Mouse (Mus musculus) stomach, postnatal 0 days (tissue): ENCODE measurements around the gene Nck1. TPM values are rescaled to one million over a fixed set of nuclear protein-coding genes. Genes with fewer than 3 reads are reported as not detected.

Source experiments
- ATAC-seq: fragments of 200-750 bp; cut with Nextera tagmentation; 2 replicates; pipeline ENCODE4 v1.8.0; 2017; ENCODE audit not compliant: low FRiP score, low TSS enrichment
- DNase-seq: peaks from one replicate; pipeline ENCODE4 v3.0.0-alpha.2; 2016; ENCODE audit warnings: low spot score
- H3K27ac ChIP-seq: fragments of 300-500 bp; sonication (generic); replicated peaks from 2 replicates; pipeline ENCODE4 v1.5.1; 2014; ENCODE audit warnings: mild to moderate bottlenecking, control low read depth
- H3K27me3 ChIP-seq: fragments of 300-500 bp; sonication (generic); 2 replicates; pipeline ENCODE4 v1.6.1; 2014; ENCODE audit warnings: low read length; ENCODE audit not compliant: control insufficient read depth, insufficient read depth
- H3K36me3 ChIP-seq: fragments of 300-500 bp; sonication (generic); 2 replicates; pipeline ENCODE4 v1.6.1; 2014; ENCODE audit warnings: low read length, mixed read lengths; ENCODE audit not compliant: control insufficient read depth, insufficient read depth
- H3K4me1 ChIP-seq: fragments of 300-500 bp; sonication (generic); replicated peaks from 2 replicates; pipeline ENCODE4 v1.6.1; 2014; ENCODE audit warnings: antibody characterized with exemption; ENCODE audit not compliant: control insufficient read depth, insufficient read depth
- H3K4me2 ChIP-seq: fragments of 300-500 bp; sonication (generic); replicated peaks from 2 replicates; pipeline ENCODE4 v1.6.1; 2014; ENCODE audit warnings: low read depth, mild to moderate bottlenecking, control low read depth, moderate library complexity
- H3K4me3 ChIP-seq: fragments of 300-500 bp; sonication (generic); 2 replicates; pipeline ENCODE4 v1.5.1; 2014; ENCODE audit warnings: low read depth, low read length, control low read depth
- H3K9ac ChIP-seq: fragments of 300-500 bp; sonication (generic); 2 replicates; pipeline ENCODE4 v1.6.1; 2014; ENCODE audit warnings: mild to moderate bottlenecking, low read length, control low read depth, mixed read lengths
- H3K9me3 ChIP-seq: fragments of 300-500 bp; sonication (generic); 2 replicates; pipeline ENCODE4 v1.6.1; 2016; ENCODE audit warnings: low read length; ENCODE audit not compliant: control insufficient read depth
- CTCF ChIP-seq: IDR thresholded peaks from 2 replicates; pipeline ENCODE4 v1.5.1; 2016; ENCODE audit warnings: antibody characterized with exemption, low read depth, mild to moderate bottlenecking, moderate library complexity
- EP300 ChIP-seq: optimal IDR thresholded peaks from 2 replicates; pipeline ENCODE3; 2016; ENCODE audit warnings: antibody characterized with exemption
- WGBS: fragments of 180-500 bp; shearing (Covaris S2); extraction: QIAGEN DNeasy Blood & Tissue Kit; methylation state at CpG from one replicate; pipeline ENCODE4 v1.1.7; 2014; 5-methylcytosine and 5-hydroxymethylcytosine counted together
- polyA plus RNA-seq: library from polyadenylated mRNA; unstranded; fragments of >200 nt; fragmentation: Nextera tagmentation; extraction: Ambion mirVana; gene quantifications from 2 replicates; pipeline ENCODE4 v1.2.1, GENCODE M21; 2015

Nck1 gene
- polyA plus RNA-seq, 1 experiment from 2014 or later: 44.7 TPM

DNA sequence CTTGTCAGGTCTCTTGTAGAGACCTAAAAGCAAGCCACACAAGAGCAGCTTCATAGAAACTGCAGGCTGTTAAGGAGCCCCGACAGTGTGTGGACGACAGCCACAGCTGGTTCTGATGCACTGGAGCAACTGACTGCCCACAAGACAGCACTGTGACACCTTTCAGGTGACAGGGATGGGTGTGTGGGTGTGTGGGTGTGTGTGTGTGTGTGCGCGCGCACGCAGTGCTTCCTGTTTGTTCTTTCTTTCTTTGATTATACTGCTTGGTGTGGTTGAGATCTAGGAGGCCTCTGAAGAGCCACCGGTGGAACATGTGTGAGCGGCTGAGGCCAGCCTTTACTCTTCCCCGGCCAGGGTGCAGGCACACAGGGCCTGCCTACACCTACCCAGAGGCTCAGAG lies 85.7 kb downstream of the Nck1 start:
- no peak overlapping the region for H3K27ac ChIP-seq
- no peak overlapping the region for H3K4me3 ChIP-seq
- H3K9ac ChIP-seq: no peak overlapping the region
- WGBS: 86% methylated on average over 9 of the region's 9 CpGs
- H3K4me1 ChIP-seq: no peaks in the 10 kb centered on the region
- no peaks in the 10 kb centered on the region for H3K27me3 ChIP-seq
- H3K36me3 ChIP-seq: no peaks in the 10 kb centered on the region; the same call in 1 of the 2 replicates
- H3K4me2 ChIP-seq: no peak overlapping the region
- TF ChIP-seq EP300 (no peak), CTCF (no peak)
- no peaks in the 10 kb centered on the region for H3K9me3 ChIP-seq
- ATAC-seq: no peak
- no peak for DNase-seq

DNA sequence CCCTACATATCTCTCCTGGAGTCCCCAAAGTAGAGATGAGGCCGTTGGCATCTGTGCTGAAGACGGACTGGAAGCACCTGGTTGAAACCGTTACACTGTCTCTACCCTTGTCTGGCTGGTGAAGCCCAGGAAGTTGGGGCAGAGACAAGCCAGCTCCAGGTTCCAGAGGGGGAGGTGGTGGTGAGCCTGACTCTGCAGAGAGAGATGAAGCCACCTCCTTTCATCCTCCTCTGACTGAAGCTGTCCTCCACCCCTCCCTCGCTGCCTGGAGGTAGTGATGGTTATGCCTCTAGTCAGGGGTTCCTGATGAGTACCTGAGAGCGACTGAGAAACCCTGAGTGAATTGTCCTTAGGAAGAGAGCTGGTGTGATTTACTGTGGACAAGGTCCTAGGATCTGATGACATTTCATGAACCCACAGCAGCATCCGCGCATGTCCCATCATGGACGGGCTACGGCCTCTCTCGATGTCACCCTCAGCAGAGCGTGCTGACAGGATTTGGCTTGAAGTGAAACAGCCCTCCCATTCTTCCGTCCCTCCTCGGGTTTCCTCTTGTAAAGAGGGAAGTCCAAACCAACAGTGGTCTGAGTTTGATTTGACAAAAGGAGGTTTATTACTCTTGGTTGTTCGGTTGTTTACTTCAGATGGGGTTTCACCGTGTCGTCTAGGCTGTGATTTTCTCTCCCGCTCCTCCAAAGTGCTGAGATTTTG lies 87.8 kb downstream of the Nck1 start:
- H3K4me2 ChIP-seq: no peak overlapping the region
- WGBS: 83% methylated on average over 17 of the region's 17 CpGs

DNA sequence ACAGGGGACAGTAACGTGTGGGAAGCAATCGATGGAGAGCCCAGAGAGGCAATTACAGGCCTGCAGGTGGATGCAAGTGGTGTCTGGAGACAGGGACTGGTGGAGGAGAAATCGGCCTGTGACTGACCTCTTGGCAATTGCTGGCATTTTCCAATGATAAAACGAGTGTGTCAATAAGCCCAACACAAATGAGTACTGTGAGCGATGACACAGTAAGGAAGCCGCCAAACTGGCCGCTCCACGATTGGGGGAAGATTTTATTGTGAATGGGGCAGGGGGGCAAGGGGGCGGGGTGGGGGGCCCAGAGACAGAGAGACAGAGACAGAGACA lies 91.3 kb downstream of the Nck1 start:
- 9% methylated on average over 9 of the region's 9 CpGs for WGBS
- peak overlapping the region; percentile 71 for H3K4me2 ChIP-seq
- TF ChIP-seq CTCF: no peak
- no peak for TF ChIP-seq EP300
- H3K4me3 ChIP-seq: peak overlapping the region; percentile 41
- no peak for DNase-seq
- peak overlapping the region; percentile 38 for H3K9ac ChIP-seq
- H3K4me1 ChIP-seq: no peaks in the 10 kb centered on the region; the same call in 1 of the 2 replicates
- no peaks in the 10 kb centered on the region for H3K9me3 ChIP-seq
- ATAC-seq: 0 out of 2 replicates have a peak, but pooled peaks have one; percentile 36
- no peaks in the 10 kb centered on the region; the same call in 1 of the 2 replicates for H3K36me3 ChIP-seq
- H3K27ac ChIP-seq: no peak overlapping the region
- no peaks in the 10 kb centered on the region for H3K27me3 ChIP-seq

More for the DNA sequence above, 87.8 kb downstream of the Nck1 start:
- DNase-seq: no peak
- H3K36me3 ChIP-seq: no peaks in the 10 kb centered on the region; the same call in 1 of the 2 replicates
- ATAC-seq: no peak
- no peaks in the 10 kb centered on the region for H3K9me3 ChIP-seq
- H3K9ac ChIP-seq: no peak overlapping the region
- H3K4me1 ChIP-seq: no peaks in the 10 kb centered on the region
- no peak overlapping the region for H3K27ac ChIP-seq
- H3K27me3 ChIP-seq: no peaks in the 10 kb centered on the region
- H3K4me3 ChIP-seq: no peak overlapping the region
- TF ChIP-seq EP300: no peak
- no peak for TF ChIP-seq CTCF

DNA sequence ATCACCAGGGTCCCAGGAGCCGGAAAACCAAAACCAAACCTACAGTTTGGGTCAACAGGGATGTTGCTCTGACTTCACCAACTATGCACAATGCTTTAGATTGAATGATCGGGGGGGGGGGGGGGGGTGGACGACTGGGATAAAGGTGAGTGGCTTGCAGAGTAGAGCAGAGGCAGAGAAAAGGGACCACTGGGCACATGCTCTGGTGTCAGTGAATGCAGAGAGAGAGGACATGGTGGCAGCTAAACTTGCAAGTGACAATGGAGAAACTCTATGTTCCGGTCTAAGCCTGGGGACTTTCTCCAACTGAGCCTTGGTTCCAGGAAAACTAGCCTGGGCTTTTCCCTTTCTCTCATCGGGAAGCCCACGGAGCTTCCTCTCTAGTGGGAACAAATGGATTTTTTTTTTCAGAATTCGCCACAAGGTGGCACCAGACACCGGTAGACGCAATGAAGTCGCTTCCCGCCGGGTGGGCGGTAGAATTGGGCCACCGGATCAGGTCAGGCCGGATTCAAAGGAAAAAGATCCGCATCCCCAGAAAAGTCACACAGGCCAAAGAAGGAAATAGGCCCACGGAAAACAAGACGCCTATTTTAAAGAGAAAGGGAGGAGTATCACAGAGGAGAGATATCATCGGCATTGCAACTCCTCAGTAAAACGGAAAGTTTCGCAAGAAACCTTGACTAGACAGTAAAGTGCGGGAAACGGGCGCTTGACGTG lies 91.8 kb downstream of the Nck1 start:
- no peaks in the 10 kb centered on the region for H3K9me3 ChIP-seq
- no peaks in the 10 kb centered on the region; the same call in 1 of the 2 replicates for H3K4me1 ChIP-seq
- peak; percentile 34; the same call in 1 of the 2 replicates for ATAC-seq
- no peaks in the 10 kb centered on the region; the same call in 1 of the 2 replicates for H3K36me3 ChIP-seq
- peak overlapping the region; percentile 41 for H3K4me3 ChIP-seq
- 7% methylated on average over 24 of the region's 25 CpGs for WGBS
- TF ChIP-seq EP300 (no peak), CTCF (peak; percentile 87)
- no peaks in the 10 kb centered on the region for H3K27me3 ChIP-seq
- peak overlapping the region; percentile 71 for H3K4me2 ChIP-seq
- peak; percentile 73 for DNase-seq
- peak overlapping the region; percentile 38 for H3K9ac ChIP-seq
- H3K27ac ChIP-seq: no peak overlapping the region

DNA sequence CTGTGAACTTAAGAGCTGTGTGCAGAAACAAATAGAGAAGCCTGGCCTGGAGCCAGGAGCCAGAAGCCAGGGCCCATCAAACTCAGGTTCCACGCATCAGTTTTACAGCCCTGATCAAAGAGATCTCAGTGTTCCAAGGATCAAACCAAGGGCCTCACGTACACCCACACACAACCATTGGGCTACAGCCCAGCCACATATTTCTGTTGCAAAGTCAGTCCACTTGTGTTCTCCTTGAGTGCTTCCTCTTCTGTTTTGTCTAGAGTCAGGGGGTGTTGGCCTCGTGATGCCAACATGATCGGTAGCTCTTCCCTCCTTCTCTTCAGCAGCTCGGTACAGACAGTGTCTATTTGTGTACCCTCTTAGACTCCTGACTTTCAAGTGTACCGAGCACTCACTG lies 93.5 kb downstream of the Nck1 start:
- Histone ChIP-seq H3K4me2 (no peak overlapping the region), H3K4me3 (no peak overlapping the region), H3K9ac (no peak overlapping the region), H3K9me3 (no peaks in the 10 kb centered on the region), H3K4me1 (no peaks in the 10 kb centered on the region; the same call in 1 of the 2 replicates), H3K27me3 (no peaks in the 10 kb centered on the region), H3K36me3 (no peaks in the 10 kb centered on the region), H3K27ac (no peak overlapping the region)
- TF ChIP-seq CTCF (no peak), EP300 (no peak)
- WGBS: 52% methylated on average over 6 of the region's 6 CpGs
- no peak for DNase-seq
- no peak for ATAC-seq
